Mouse (Mus musculus): ENCODE data around the gene Thrap3. TPM values are rescaled to one million over a fixed set of nuclear protein-coding genes. Genes with fewer than 3 reads are reported as not detected.
A peak's percentile ranks its signal among the peaks of the same experiment; 100 is the strongest.
"Not testable (repeated sequence)": the region's sequence is repeated elsewhere in the genome, so short reads cannot be mapped to it uniquely, and the experiment has no call there.

Thrap3 gene
- polyA plus RNA-seq, 1 experiment from 2014 or later, result 198 TPM

GRCm38 (mm10) chr4:126187096-126187495 lies 15.5 kb downstream of the Thrap3 start:
- H3K9ac ChIP-seq, result no peak overlapping the region
- no peaks in the 10 kb centered on the region for H3K27me3 ChIP-seq
- H3K36me3 ChIP-seq, result peaks cover 46% of the 10 kb centered on the region
- no peak for ATAC-seq (ENCODE audit: insufficient number of reproducible peaks, low FRiP score, low TSS enrichment, low read depth)
- H3K9me3 ChIP-seq, result no peaks in the 10 kb centered on the region
- 0 out of 2 replicates have a peak overlapping the region, but pooled peaks have one; percentile 5 for H3K27ac ChIP-seq
- H3K4me1 ChIP-seq, result no peaks in the 10 kb centered on the region
- 87% methylated on average over 3 of the region's 3 CpGs for WGBS
- H3K4me2 ChIP-seq, result no peak overlapping the region
- H3K4me3 ChIP-seq, result no peak overlapping the region

GRCm38 (mm10) chr4:126183034-126183433 lies 19.5 kb downstream of the Thrap3 start:
- H3K9me3 ChIP-seq, result no peaks in the 10 kb centered on the region
- no peak overlapping the region for H3K4me3 ChIP-seq
- H3K4me1 ChIP-seq, result no peaks in the 10 kb centered on the region
- H3K36me3 ChIP-seq, result peaks cover 58% of the 10 kb centered on the region
- H3K9ac ChIP-seq, result no peak overlapping the region
- H3K27ac ChIP-seq, result no peak overlapping the region
- WGBS, result 81% methylated on average over 5 of the region's 5 CpGs
- no peak overlapping the region for H3K4me2 ChIP-seq
- ATAC-seq (ENCODE audit: insufficient number of reproducible peaks, low FRiP score, low TSS enrichment, low read depth), result no peak
- H3K27me3 ChIP-seq, result no peaks in the 10 kb centered on the region

- Histone ChIP-seq H3K4me1 (no peaks in the 10 kb centered on the region), H3K4me3 (no peak overlapping the region), H3K27ac (no peak overlapping the region), H3K9me3 (no peaks in the 10 kb centered on the region), H3K36me3 (peaks cover 66% of the 10 kb centered on the region), H3K4me2 (no peak overlapping the region), H3K27me3 (no peaks in the 10 kb centered on the region), H3K9ac (no peak overlapping the region)
- ATAC-seq (ENCODE audit: insufficient number of reproducible peaks, low FRiP score, low TSS enrichment, low read depth), result no peak
- WGBS, result 51% methylated on average over 7 of the region's 7 CpGs
Observed at GRCm38 (mm10) chr4:126181170-126181957, 21.2 kb downstream of the Thrap3 start.

GRCm38 (mm10) chr4:126175980-126176379 lies 26.6 kb downstream of the Thrap3 start:
- H3K4me3 ChIP-seq; ATAC-seq (ENCODE audit: insufficient number of reproducible peaks, low FRiP score, low TSS enrichment, low read depth); H3K27ac ChIP-seq; H3K4me1 ChIP-seq; H3K4me2 ChIP-seq; H3K9me3 ChIP-seq; H3K9ac ChIP-seq; H3K27me3 ChIP-seq: not testable (repeated sequence)
- 91% methylated on average over 7 of the region's 7 CpGs for WGBS
- peaks cover 85% of the 10 kb centered on the region for H3K36me3 ChIP-seq

GRCm38 (mm10) chr4:126173800-126174199 lies 28.8 kb downstream of the Thrap3 start:
- no peak overlapping the region for H3K4me3 ChIP-seq
- H3K9me3 ChIP-seq, result no peaks in the 10 kb centered on the region
- no peak for ATAC-seq (ENCODE audit: insufficient number of reproducible peaks, low FRiP score, low TSS enrichment, low read depth)
- no peak overlapping the region for H3K9ac ChIP-seq
- 86% methylated on average over 5 of the region's 5 CpGs for WGBS
- H3K4me2 ChIP-seq, result no peak overlapping the region
- H3K4me1 ChIP-seq, result no peaks in the 10 kb centered on the region
- H3K36me3 ChIP-seq, result peaks cover 84% of the 10 kb centered on the region
- H3K27ac ChIP-seq, result no peak overlapping the region
- no peaks in the 10 kb centered on the region for H3K27me3 ChIP-seq

GRCm38 (mm10) chr4:126170737-126171136 lies 31.8 kb downstream of the Thrap3 start:
- not testable (repeated sequence) for ATAC-seq (ENCODE audit: insufficient number of reproducible peaks, low FRiP score, low TSS enrichment, low read depth); H3K9ac ChIP-seq; H3K4me2 ChIP-seq; H3K4me1 ChIP-seq; H3K27ac ChIP-seq; H3K4me3 ChIP-seq; H3K9me3 ChIP-seq; H3K27me3 ChIP-seq
- H3K36me3 ChIP-seq, result peaks cover 86% of the 10 kb centered on the region
- 98% methylated on average over 5 of the region's 5 CpGs for WGBS

GRCm38 (mm10) chr4:126168851-126169250 lies 33.7 kb downstream of the Thrap3 start:
- 89% methylated on average over 6 of the region's 6 CpGs for WGBS
- Histone ChIP-seq H3K9ac (no peak overlapping the region), H3K27ac (no peak overlapping the region), H3K4me1 (no peaks in the 10 kb centered on the region), H3K4me2 (no peak overlapping the region), H3K4me3 (no peak overlapping the region), H3K9me3 (no peaks in the 10 kb centered on the region), H3K36me3 (peaks cover 71% of the 10 kb centered on the region), H3K27me3 (no peaks in the 10 kb centered on the region)
- ATAC-seq (ENCODE audit: insufficient number of reproducible peaks, low FRiP score, low TSS enrichment, low read depth), result no peak

GRCm38 (mm10) chr4:126166084-126166483 lies 36.5 kb downstream of the Thrap3 start:
- H3K9ac ChIP-seq, result no peak overlapping the region
- peaks cover 51% of the 10 kb centered on the region for H3K36me3 ChIP-seq
- no peak for ATAC-seq (ENCODE audit: insufficient number of reproducible peaks, low FRiP score, low TSS enrichment, low read depth)

GRCm38 (mm10) chr4:126165092-126165491 lies 37.5 kb downstream of the Thrap3 start:
- WGBS, result 65% methylated on average over 10 of the region's 10 CpGs
- not testable (repeated sequence) for H3K9ac ChIP-seq; H3K4me3 ChIP-seq; H3K9me3 ChIP-seq; H3K27ac ChIP-seq; H3K27me3 ChIP-seq; ATAC-seq (ENCODE audit: insufficient number of reproducible peaks, low FRiP score, low TSS enrichment, low read depth); H3K4me2 ChIP-seq
- peaks cover 43% of the 10 kb centered on the region for H3K36me3 ChIP-seq
- H3K4me1 ChIP-seq, result peaks cover 21% of the 10 kb centered on the region

More at GRCm38 (mm10) chr4:126166084-126166483, 36.5 kb downstream of the Thrap3 start:
- Histone ChIP-seq H3K4me2 (no peak overlapping the region), H3K4me3 (no peak overlapping the region), H3K27ac (no peak overlapping the region; the same call in 1 of the 2 replicates), H3K27me3 (no peaks in the 10 kb centered on the region), H3K4me1 (peaks cover 21% of the 10 kb centered on the region), H3K9me3 (no peaks in the 10 kb centered on the region)
- 77% methylated on average over 3 of the region's 3 CpGs for WGBS

GRCm38 (mm10) chr4:126163685-126164084 lies 38.9 kb downstream of the Thrap3 start:
- Histone ChIP-seq H3K9me3 (no peaks in the 10 kb centered on the region), H3K36me3 (peaks cover 30% of the 10 kb centered on the region), H3K4me2 (peak overlapping the region; percentile 97), H3K9ac (no peak overlapping the region), H3K27ac (peak overlapping the region; percentile 92), H3K4me3 (peak overlapping the region; percentile 66; the same call in 1 of the 2 replicates), H3K27me3 (no peaks in the 10 kb centered on the region), H3K4me1 (peaks cover 25% of the 10 kb centered on the region)
- no peak for ATAC-seq (ENCODE audit: insufficient number of reproducible peaks, low FRiP score, low TSS enrichment, low read depth)
- WGBS, result 47% methylated on average over 4 of the region's 4 CpGs

- Histone ChIP-seq H3K27me3 (no peaks in the 10 kb centered on the region), H3K27ac (peak within 1 kb of the TSS; percentile 92), H3K4me1 (peaks cover 25% of the 10 kb centered on the region), H3K36me3 (peaks cover 25% of the 10 kb centered on the region), H3K9me3 (no peaks in the 10 kb centered on the region), H3K4me2 (peak within 1 kb of the TSS; percentile 97), H3K4me3 (peak within 1 kb of the TSS; percentile 66), H3K9ac (peak within 1 kb of the TSS; percentile 72)
- 6% methylated on average over 22 of the region's 22 CpGs for WGBS
- ATAC-seq (ENCODE audit: insufficient number of reproducible peaks, low FRiP score, low TSS enrichment, low read depth), result peak; percentile 8; the same call in 1 of the 2 replicates
Observed at GRCm38 (mm10) chr4:126163067-126163659, 39.4 kb downstream of the Thrap3 start, which contains the start of gene Sh3d21. Sh3d21 (minus strand) TSS chr4:126163491.

- WGBS, result under 1% methylated on average over 44 of the region's 44 CpGs
- Histone ChIP-seq H3K27me3 (no peaks in the 10 kb centered on the region), H3K4me3 (peak overlapping the region; percentile 66), H3K36me3 (peaks cover 20% of the 10 kb centered on the region), H3K4me2 (peak overlapping the region; percentile 97), H3K9ac (peak overlapping the region; percentile 72), H3K9me3 (no peaks in the 10 kb centered on the region), H3K4me1 (peaks cover 25% of the 10 kb centered on the region), H3K27ac (peak overlapping the region; percentile 92)
- peak; percentile 88 for ATAC-seq (ENCODE audit: insufficient number of reproducible peaks, low FRiP score, low TSS enrichment, low read depth)
Observed at GRCm38 (mm10) chr4:126162544-126163066, 40.0 kb downstream of the Thrap3 start.

Data from limb, embryonic 15.5 days (tissue).